Mouse (Mus musculus) midbrain, postnatal 0 days (tissue): ENCODE results near the gene Phlda3. TPM values are rescaled to one million over a fixed set of nuclear protein-coding genes. Genes with fewer than 3 reads are reported as not detected.

Experiments
- ATAC-seq: fragments of 200-750 bp; cut with Nextera tagmentation; 2 replicates; pipeline ENCODE4 v1.8.0; 2017; ENCODE audit warnings: moderate number of reproducible peaks, mild to moderate bottlenecking, moderate TSS enrichment, moderate library complexity; ENCODE audit not compliant: low FRiP score
- DNase-seq: peaks from one replicate; pipeline ENCODE4 v3.0.0-alpha.2; 2015; ENCODE audit warnings: low spot score
- H3K27ac ChIP-seq: fragments of 300-500 bp; sonication (generic); 2 replicates; pipeline ENCODE4 v1.5.1; 2014; ENCODE audit warnings: low read depth, mild to moderate bottlenecking, low read length, mixed read lengths
- H3K27me3 ChIP-seq: fragments of 300-500 bp; sonication (generic); 2 replicates; pipeline ENCODE4 v1.6.1; 2014; ENCODE audit warnings: low read length, control low read depth, mixed read lengths; ENCODE audit not compliant: insufficient read depth
- H3K36me3 ChIP-seq: fragments of 300-500 bp; sonication (generic); 2 replicates; pipeline ENCODE4 v1.6.1; 2014; ENCODE audit warnings: low read length, control low read depth, mixed read lengths; ENCODE audit not compliant: insufficient read depth
- H3K4me1 ChIP-seq: fragments of 300-500 bp; sonication (generic); 2 replicates; pipeline ENCODE4 v1.6.1; 2014; ENCODE audit warnings: mild to moderate bottlenecking, control low read depth, antibody characterized with exemption, low read length, mixed read lengths; ENCODE audit not compliant: insufficient read depth
- H3K4me2 ChIP-seq: fragments of 300-500 bp; sonication (generic); 2 replicates; pipeline ENCODE4 v1.6.1; 2014; ENCODE audit warnings: low read depth, mild to moderate bottlenecking, low read length, mixed read lengths; ENCODE audit not compliant: poor library complexity, severe bottlenecking
- H3K4me3 ChIP-seq: fragments of 300-500 bp; sonication (generic); 2 replicates; pipeline ENCODE4 v1.5.1; 2014; ENCODE audit warnings: low read depth, mild to moderate bottlenecking, low read length, moderate library complexity
- H3K9ac ChIP-seq: fragments of 300-500 bp; sonication (generic); replicated peaks from 2 replicates; pipeline ENCODE4 v1.6.1; 2014; ENCODE audit warnings: mild to moderate bottlenecking, low read length, moderate library complexity, mixed read lengths; ENCODE audit not compliant: poor library complexity, severe bottlenecking
- H3K9me3 ChIP-seq: fragments of 300-500 bp; sonication (generic); 2 replicates; pipeline ENCODE4 v1.6.1; 2016; ENCODE audit warnings: low read length, control low read depth
- CTCF ChIP-seq: IDR thresholded peaks from 2 replicates; pipeline ENCODE4 v1.5.1; 2016; ENCODE audit warnings: antibody characterized with exemption, mild to moderate bottlenecking
- WGBS: fragments of 180-500 bp; shearing (Covaris S2); extraction: QIAGEN DNeasy Blood & Tissue Kit; methylation state at CpG from one replicate; pipeline ENCODE4 v1.1.7; 2014; 5-methylcytosine and 5-hydroxymethylcytosine counted together
- polyA plus RNA-seq: library from polyadenylated mRNA; unstranded; fragments of >200 nt; fragmentation: Nextera tagmentation; extraction: Ambion mirVana; gene quantifications from 2 replicates; pipeline ENCODE4 v1.2.1, GENCODE M21; 2015
- total RNA-seq: library from RNA; depleted of rRNA; stranded (reverse); fragments of >200 nt; gene quantifications from 2 replicates; pipeline ENCODE4 v1.2.3, GENCODE M21; 2014

Gene Phlda3
- total and polyA plus RNA-seq, 2 experiments from 2014 or later: 48.9 to 54.4 TPM

GRCm38 (mm10) chr1:135780649-135781048, 14.7 kb downstream of the Phlda3 start:
- Histone ChIP-seq H3K36me3 (no peaks in the 10 kb centered on the region), H3K4me1 (0 out of 2 replicates have a peak, but pooled peaks cover 6% of the 10 kb centered on the region), H3K27ac (no peak overlapping the region), H3K27me3 (no peaks in the 10 kb centered on the region), H3K4me3 (no peak overlapping the region), H3K4me2 (no peak overlapping the region), H3K9ac (no peak overlapping the region), H3K9me3 (no peaks in the 10 kb centered on the region)
- no peak for DNase-seq
- TF ChIP-seq CTCF: no peak
- 60% methylated on average over 4 of the region's 4 CpGs for WGBS
- ATAC-seq: no peak

GRCm38 (mm10) chr1:135781220-135781619, 15.3 kb downstream of the Phlda3 start:
- 0 out of 2 replicates have a peak, but pooled peaks cover 6% of the 10 kb centered on the region for H3K4me1 ChIP-seq
- TF ChIP-seq CTCF: peak; percentile 91
- ATAC-seq: peak; percentile 38; the same call in 1 of the 2 replicates

GRCm38 (mm10) chr1:135782816-135783215, 16.9 kb downstream of the Phlda3 start:
- no peak overlapping the region for H3K9ac ChIP-seq
- H3K4me2 ChIP-seq: no peak overlapping the region
- ATAC-seq (no peak), DNase-seq (no peak)
- no peak overlapping the region for H3K27ac ChIP-seq
- H3K27me3 ChIP-seq: no peaks in the 10 kb centered on the region
- WGBS: 32% methylated on average over 10 of the region's 10 CpGs
- H3K4me1 ChIP-seq: 0 out of 2 replicates have a peak, but pooled peaks cover 6% of the 10 kb centered on the region
- H3K9me3 ChIP-seq: no peaks in the 10 kb centered on the region
- no peaks in the 10 kb centered on the region for H3K36me3 ChIP-seq
- H3K4me3 ChIP-seq: no peak overlapping the region
- no peak for TF ChIP-seq CTCF

More at GRCm38 (mm10) chr1:135781220-135781619, 15.3 kb downstream of the Phlda3 start:
- H3K9ac ChIP-seq: no peak overlapping the region
- WGBS: 12% methylated on average over 13 of the region's 13 CpGs
- no peaks in the 10 kb centered on the region for H3K36me3 ChIP-seq
- no peak overlapping the region for H3K4me2 ChIP-seq
- no peaks in the 10 kb centered on the region for H3K9me3 ChIP-seq
- no peak overlapping the region for H3K27ac ChIP-seq
- H3K4me3 ChIP-seq: no peak overlapping the region
- DNase-seq: peak; percentile 78
- no peaks in the 10 kb centered on the region for H3K27me3 ChIP-seq

GRCm38 (mm10) chr1:135787799-135788198, 21.9 kb downstream of the Phlda3 start:
- DNase-seq: peak; percentile 85
- WGBS: 47% methylated on average over 3 of the region's 3 CpGs
- H3K9ac ChIP-seq: no peak overlapping the region

GRCm38 (mm10) chr1:135788708-135789107, 22.8 kb downstream of the Phlda3 start:
- Histone ChIP-seq H3K9me3 (no peaks in the 10 kb centered on the region), H3K4me3 (no peak overlapping the region), H3K27me3 (no peaks in the 10 kb centered on the region), H3K4me1 (no peaks in the 10 kb centered on the region; the same call in 1 of the 2 replicates), H3K9ac (no peak overlapping the region), H3K4me2 (no peak overlapping the region), H3K36me3 (no peaks in the 10 kb centered on the region), H3K27ac (no peak overlapping the region)
- 41% methylated on average over 10 of the region's 10 CpGs for WGBS
- TF ChIP-seq CTCF: peak; percentile 51
- no peak for ATAC-seq
- DNase-seq: no peak

More at GRCm38 (mm10) chr1:135787799-135788198, 21.9 kb downstream of the Phlda3 start:
- no peaks in the 10 kb centered on the region for H3K4me1 ChIP-seq
- H3K4me2 ChIP-seq: no peak overlapping the region
- no peaks in the 10 kb centered on the region for H3K9me3 ChIP-seq
- peak; percentile 86 for TF ChIP-seq CTCF
- no peaks in the 10 kb centered on the region for H3K36me3 ChIP-seq
- H3K27ac ChIP-seq: no peak overlapping the region
- no peak overlapping the region for H3K4me3 ChIP-seq
- no peak for ATAC-seq
- H3K27me3 ChIP-seq: no peaks in the 10 kb centered on the region

- DNase-seq (peak; percentile 71), ATAC-seq (no peak)
- Histone ChIP-seq H3K9me3 (no peaks in the 10 kb centered on the region), H3K27ac (no peak overlapping the region), H3K4me2 (no peak overlapping the region), H3K36me3 (no peaks in the 10 kb centered on the region), H3K9ac (no peak overlapping the region; the same call in 1 of the 2 replicates), H3K4me1 (no peaks in the 10 kb centered on the region; the same call in 1 of the 2 replicates), H3K4me3 (no peak overlapping the region), H3K27me3 (no peaks in the 10 kb centered on the region)
- peak; percentile 91 for TF ChIP-seq CTCF
- WGBS: 12% methylated on average over 5 of the region's 5 CpGs
These were observed 23.9 kb downstream of the Phlda3 start for GRCm38 (mm10) chr1:135789815-135790214.
